Mouse (Mus musculus): ENCODE data around the gene Rapgef1. TPM values are rescaled to one million over a fixed set of nuclear protein-coding genes. Genes with fewer than 3 reads are reported as not detected.

Gene Rapgef1
- 17.2 and 18.1 TPM in 2 replicates for polyA plus RNA-seq (2016; fragmentation: Nextera tagmentation; extraction: Ambion mirVana)

GRCm38 (mm10) chr2:29619484-29620300 is at the start of gene Rapgef1:
TSS of gene Rapgef1 (plus strand) at chr2:29619720.
- peak within 1 kb of the TSS; percentile 88 for H3K4me3 ChIP-seq
- no peaks in the 10 kb centered on the region for H3K9me3 ChIP-seq (replicated peaks)

GRCm38 (mm10) chr2:29571921-29572700 is 47.4 kb upstream of the Rapgef1 start:
- 76% methylated on average over 9 of the region's 9 CpGs for WGBS
- Histone ChIP-seq H3K36me3 (no peaks in the 10 kb centered on the region), H3K4me3 (no peak overlapping the region), H3K27ac (no peak overlapping the region), H3K9me3 (replicated peaks) (no peaks in the 10 kb centered on the region), H3K4me1 (peaks cover 49% of the 10 kb centered on the region), H3K27me3 (ENCODE audit: low read depth, poor library complexity, severe bottlenecking) (no peaks in the 10 kb centered on the region)
- no peak for DNase-seq (ENCODE audit: low spot score)

More at GRCm38 (mm10) chr2:29619484-29620300, at the start of gene Rapgef1:
- WGBS: 4% methylated on average over 97 of the region's 101 CpGs
- Histone ChIP-seq H3K27me3 (ENCODE audit: low read depth, poor library complexity, severe bottlenecking) (no peaks in the 10 kb centered on the region), H3K4me1 (peaks cover 28% of the 10 kb centered on the region), H3K27ac (peak within 1 kb of the TSS; percentile 95), H3K36me3 (peaks cover 13% of the 10 kb centered on the region)
- peak; percentile 95 for DNase-seq (ENCODE audit: low spot score)

DNA sequence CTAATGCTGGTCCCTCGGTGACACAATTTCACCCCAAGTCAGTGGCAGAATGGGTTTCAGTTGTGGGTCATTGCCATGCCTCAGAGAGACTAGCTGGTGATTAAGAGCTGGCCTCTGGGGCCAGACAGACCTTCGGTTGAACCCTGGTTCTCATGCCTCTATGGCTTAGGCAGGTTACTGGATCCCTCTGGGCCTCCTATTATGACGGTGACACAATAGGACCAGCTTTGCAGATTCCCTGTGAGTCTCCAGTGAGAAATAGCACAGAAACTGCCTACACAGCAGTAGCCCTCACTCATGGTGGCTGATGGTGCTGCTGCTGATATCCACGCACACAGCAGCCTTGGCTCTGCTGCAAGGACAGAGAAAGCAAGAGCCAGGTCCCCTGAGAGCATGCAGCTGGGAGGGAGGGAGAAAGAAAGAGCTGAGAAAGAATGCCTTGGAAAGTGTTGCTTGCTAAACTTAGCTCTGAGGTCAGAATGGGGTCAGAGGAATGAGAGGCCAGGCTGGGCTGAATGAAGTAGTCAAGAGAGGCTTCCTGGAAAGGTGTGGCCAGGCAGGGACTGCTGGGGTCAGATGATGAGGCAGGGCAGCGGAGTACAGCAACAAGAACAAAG is 46.6 kb upstream of the Rapgef1 start:
- no peak overlapping the region for H3K27ac ChIP-seq
- no peaks in the 10 kb centered on the region for H3K27me3 ChIP-seq (ENCODE audit: low read depth, poor library complexity, severe bottlenecking)
- no peaks in the 10 kb centered on the region for H3K9me3 ChIP-seq (replicated peaks)
- peaks cover 49% of the 10 kb centered on the region for H3K4me1 ChIP-seq
- H3K4me3 ChIP-seq: no peak overlapping the region
- WGBS: 67% methylated on average over 5 of the region's 5 CpGs
- DNase-seq (ENCODE audit: low spot score): no peak
- no peaks in the 10 kb centered on the region for H3K36me3 ChIP-seq

DNA sequence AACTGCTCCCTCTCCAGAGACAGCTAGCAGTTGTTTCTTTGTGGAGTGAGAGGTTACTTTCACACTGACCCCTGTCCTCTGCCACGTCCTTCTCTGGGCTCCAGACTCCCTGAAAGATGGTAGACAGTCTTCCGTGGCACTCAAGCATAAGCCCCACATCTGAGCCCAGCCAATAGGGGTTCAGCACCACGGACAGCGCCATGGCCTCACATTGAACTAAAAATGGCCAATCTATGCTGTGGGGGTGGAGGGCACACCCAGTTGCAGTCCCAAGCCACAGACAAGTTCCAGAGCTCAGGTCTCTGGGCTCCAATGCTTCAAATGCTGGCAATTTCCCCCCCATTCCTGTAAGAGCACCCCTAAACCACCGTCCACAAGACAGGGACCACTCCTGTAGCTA is 45.9 kb upstream of the Rapgef1 start:
- H3K4me3 ChIP-seq: no peak overlapping the region
- WGBS: 8% methylated on average over 5 of the region's 5 CpGs
- no peak overlapping the region for H3K27ac ChIP-seq
- H3K4me1 ChIP-seq: peaks cover 49% of the 10 kb centered on the region
- no peaks in the 10 kb centered on the region for H3K9me3 ChIP-seq (replicated peaks)
- H3K27me3 ChIP-seq (ENCODE audit: low read depth, poor library complexity, severe bottlenecking): no peaks in the 10 kb centered on the region
- peak; percentile 94 for DNase-seq (ENCODE audit: low spot score)
- no peaks in the 10 kb centered on the region for H3K36me3 ChIP-seq

DNA sequence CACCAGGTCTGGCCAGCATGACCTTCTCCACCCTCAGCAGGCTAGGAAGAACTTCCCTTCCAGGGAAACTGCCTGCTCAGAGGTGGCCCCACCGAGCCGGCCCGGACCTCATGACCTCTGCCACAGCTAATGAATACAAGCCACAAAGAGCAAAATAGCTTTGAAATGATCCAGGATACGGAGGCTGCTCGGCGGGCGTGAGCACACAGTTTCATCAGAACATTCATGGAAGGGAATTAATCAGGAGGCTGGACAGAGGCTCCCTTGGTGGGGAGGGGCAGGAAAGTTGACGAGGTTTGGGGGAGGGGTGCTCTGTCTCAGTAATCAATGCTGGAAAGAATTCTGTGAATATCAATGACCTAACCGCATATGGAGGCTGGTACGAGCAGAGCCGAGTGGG is 45.3 kb upstream of the Rapgef1 start:
- Histone ChIP-seq H3K36me3 (no peaks in the 10 kb centered on the region), H3K4me3 (no peak overlapping the region), H3K27me3 (ENCODE audit: low read depth, poor library complexity, severe bottlenecking) (no peaks in the 10 kb centered on the region), H3K27ac (no peak overlapping the region), H3K9me3 (replicated peaks) (no peaks in the 10 kb centered on the region), H3K4me1 (peaks cover 50% of the 10 kb centered on the region)
- peak; percentile 37 for DNase-seq (ENCODE audit: low spot score)
- WGBS: 16% methylated on average over 11 of the region's 11 CpGs

- 7% methylated on average over 7 of the region's 7 CpGs for WGBS
- no peak overlapping the region for H3K27ac ChIP-seq
- peaks cover 19% of the 10 kb centered on the region for H3K4me1 ChIP-seq
- no peaks in the 10 kb centered on the region for H3K36me3 ChIP-seq
- DNase-seq (ENCODE audit: low spot score): peak; percentile 80
- no peak overlapping the region for H3K4me3 ChIP-seq
- 0 out of 2 replicates have a peak, but pooled peaks cover 2% of the 10 kb centered on the region for H3K27me3 ChIP-seq (ENCODE audit: low read depth, poor library complexity, severe bottlenecking)
- no peaks in the 10 kb centered on the region for H3K9me3 ChIP-seq (replicated peaks)
These were observed 37.1 kb upstream of the Rapgef1 start for GRCm38 (mm10) chr2:29582415-29582814.

GRCm38 (mm10) chr2:29586017-29586702 is 33.4 kb upstream of the Rapgef1 start:
- DNase-seq (ENCODE audit: low spot score): no peak
- WGBS: 33% methylated on average over 8 of the region's 8 CpGs
- Histone ChIP-seq H3K4me1 (peaks cover 11% of the 10 kb centered on the region; the same call in 1 of the 2 replicates), H3K9me3 (replicated peaks) (no peaks in the 10 kb centered on the region), H3K27ac (no peak overlapping the region), H3K4me3 (no peak overlapping the region), H3K27me3 (ENCODE audit: low read depth, poor library complexity, severe bottlenecking) (0 out of 2 replicates have a peak, but pooled peaks cover 2% of the 10 kb centered on the region), H3K36me3 (no peaks in the 10 kb centered on the region)

DNA sequence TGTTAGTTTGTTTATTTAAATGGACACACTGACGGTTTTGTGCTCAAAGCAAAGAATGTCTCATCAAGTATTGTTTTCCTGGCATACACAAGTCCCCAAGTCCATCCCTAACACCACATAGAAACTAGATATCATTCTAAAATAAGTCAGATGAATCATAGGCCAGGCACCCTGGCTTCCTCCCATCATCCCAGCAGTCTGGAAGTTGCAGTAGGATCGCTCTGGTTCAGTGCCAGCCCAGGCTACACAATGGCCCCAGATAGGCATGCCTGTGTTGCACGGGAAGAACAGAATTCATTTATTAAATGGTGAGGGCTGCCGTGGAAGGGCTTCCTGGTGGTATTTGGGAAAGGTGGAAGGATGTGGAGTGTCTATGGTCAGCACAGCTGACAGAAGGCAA is 31.5 kb upstream of the Rapgef1 start:
- H3K9me3 ChIP-seq (replicated peaks): no peaks in the 10 kb centered on the region
- DNase-seq (ENCODE audit: low spot score): no peak
- WGBS: 82% methylated on average over 4 of the region's 4 CpGs
- H3K4me3 ChIP-seq: no peak overlapping the region
- H3K27ac ChIP-seq: no peak overlapping the region
- no peaks in the 10 kb centered on the region for H3K36me3 ChIP-seq
- 0 out of 2 replicates have a peak, but pooled peaks cover 2% of the 10 kb centered on the region for H3K27me3 ChIP-seq (ENCODE audit: low read depth, poor library complexity, severe bottlenecking)
- peaks cover 26% of the 10 kb centered on the region for H3K4me1 ChIP-seq

GRCm38 (mm10) chr2:29589266-29589665 is 30.3 kb upstream of the Rapgef1 start:
- WGBS: 34% methylated on average over 10 of the region's 10 CpGs
- Histone ChIP-seq H3K36me3 (no peaks in the 10 kb centered on the region), H3K4me3 (no peak overlapping the region), H3K27ac (no peak overlapping the region), H3K4me1 (peaks cover 29% of the 10 kb centered on the region), H3K27me3 (ENCODE audit: low read depth, poor library complexity, severe bottlenecking) (0 out of 2 replicates have a peak, but pooled peaks cover 2% of the 10 kb centered on the region), H3K9me3 (replicated peaks) (no peaks in the 10 kb centered on the region)
- no peak for DNase-seq (ENCODE audit: low spot score)

DNA sequence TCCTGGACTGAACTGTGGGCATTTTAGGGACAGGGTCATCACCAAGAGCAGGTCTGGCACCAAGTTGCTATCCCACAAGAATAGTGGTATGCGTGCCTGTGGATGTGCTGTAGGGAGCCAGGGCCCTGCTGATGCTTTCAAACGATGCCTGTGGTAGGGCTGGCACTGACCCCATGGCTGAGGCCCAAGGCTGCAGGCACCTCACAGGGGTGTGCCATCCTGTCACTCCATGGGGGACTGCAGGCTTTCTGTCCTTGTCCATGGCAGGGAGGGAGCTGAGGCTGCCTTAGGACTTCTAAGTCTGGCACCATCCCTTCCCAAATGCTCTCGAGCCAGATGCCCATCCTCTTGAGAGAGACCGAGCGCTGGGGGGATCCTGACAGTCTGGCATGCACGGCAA is 27.9 kb upstream of the Rapgef1 start:
- H3K27ac ChIP-seq: no peak overlapping the region

GRCm38 (mm10) chr2:29592537-29592936 is 27.0 kb upstream of the Rapgef1 start:
- DNase-seq (ENCODE audit: low spot score): no peak
- WGBS: 53% methylated on average over 8 of the region's 8 CpGs
- H3K4me1 ChIP-seq: peaks cover 18% of the 10 kb centered on the region
- H3K27me3 ChIP-seq (ENCODE audit: low read depth, poor library complexity, severe bottlenecking): no peaks in the 10 kb centered on the region
- no peak overlapping the region for H3K4me3 ChIP-seq
- no peaks in the 10 kb centered on the region for H3K9me3 ChIP-seq (replicated peaks)
- no peak overlapping the region for H3K27ac ChIP-seq
- no peaks in the 10 kb centered on the region for H3K36me3 ChIP-seq

More for the DNA sequence above, 27.9 kb upstream of the Rapgef1 start:
- Histone ChIP-seq H3K4me1 (peaks cover 18% of the 10 kb centered on the region), H3K27me3 (ENCODE audit: low read depth, poor library complexity, severe bottlenecking) (0 out of 2 replicates have a peak, but pooled peaks cover 2% of the 10 kb centered on the region), H3K4me3 (no peak overlapping the region), H3K9me3 (replicated peaks) (no peaks in the 10 kb centered on the region), H3K36me3 (no peaks in the 10 kb centered on the region)
- no peak for DNase-seq (ENCODE audit: low spot score)
- 89% methylated on average over 6 of the region's 6 CpGs for WGBS

- Histone ChIP-seq H3K27ac (no peak overlapping the region), H3K9me3 (replicated peaks) (no peaks in the 10 kb centered on the region), H3K27me3 (ENCODE audit: low read depth, poor library complexity, severe bottlenecking) (peaks cover 11% of the 10 kb centered on the region; the same call in 1 of the 2 replicates), H3K36me3 (no peaks in the 10 kb centered on the region), H3K4me3 (no peak overlapping the region), H3K4me1 (peaks cover 7% of the 10 kb centered on the region)
- peak; percentile 86 for DNase-seq (ENCODE audit: low spot score)
- WGBS: 1% methylated on average over 3 of the region's 3 CpGs
These were observed 15.6 kb upstream of the Rapgef1 start for GRCm38 (mm10) chr2:29603930-29604329.
